Mouse (Mus musculus) heart, postnatal 0 days (tissue): ENCODE measurements at regions not wholly inside any gene's neighbourhood (a gene's known extent, or its start where the extent isn't known, plus 50 kb on each side); places are given as distances from the start of the nearest gene placed in this dataset.

ENCODE experiments used
- CTCF ChIP-seq: IDR thresholded peaks from 2 replicates; pipeline ENCODE4 v1.5.1; 2016; ENCODE audit warnings: antibody characterized with exemption, control low read depth, low read depth
- EP300 ChIP-seq: IDR thresholded peaks from 2 replicates; pipeline ENCODE4 v1.6.1; 2016; ENCODE audit warnings: antibody characterized with exemption, low read depth

GRCm38 (mm10) chr3:120983556-120984270 lies 187.8 kb downstream of the Rwdd3 start:
- TF ChIP-seq CTCF (no peak), EP300 (no peak)
